Mouse (Mus musculus) olfactory bulb, adult 2 months (tissue): ENCODE measurements at regions not wholly inside any gene's neighbourhood (a gene's known extent, or its start where the extent isn't known, plus 50 kb on each side); places are given as distances from the start of the nearest gene placed in this dataset.

Experiments
- H3K27ac ChIP-seq: fragments of 200-500 bp; 2 replicates; pipeline ENCODE4 v1.5.1; 2012; ENCODE audit warnings: low read depth, low read length; ENCODE audit not compliant: insufficient read depth
- H3K4me1 ChIP-seq: fragments of 200-500 bp; 2 replicates; pipeline ENCODE4 v1.6.1; 2012; ENCODE audit warnings: low read length; ENCODE audit not compliant: control insufficient read depth, insufficient read depth
- H3K4me3 ChIP-seq: fragments of 200-500 bp; 2 replicates; pipeline ENCODE4 v1.5.1; 2012; ENCODE audit warnings: mild to moderate bottlenecking, low read depth, low read length, moderate library complexity; ENCODE audit not compliant: insufficient read depth
- CTCF ChIP-seq: fragments of 200-500 bp; IDR thresholded peaks from 2 replicates; pipeline ENCODE4 v1.5.1; 2012; ENCODE audit warnings: low read depth, mild to moderate bottlenecking, low read length, moderate library complexity; ENCODE audit not compliant: insufficient read depth
- POLR2A ChIP-seq: fragments of 200-500 bp; IDR thresholded peaks from 2 replicates; pipeline ENCODE4 v1.6.1; 2012; ENCODE audit warnings: mild to moderate bottlenecking, low read depth, low read length, moderate library complexity; ENCODE audit not compliant: insufficient read depth
- WGBS: fragments of 180-500 bp; shearing (Covaris S2); methylation state at CpG from one replicate; pipeline ENCODE4 v1.1.7; 2018; 5-methylcytosine and 5-hydroxymethylcytosine counted together

GRCm38 (mm10) chr9:61781469-61781868, 132.9 kb downstream of the Rplp1 start:
- H3K27ac ChIP-seq: no peak overlapping the region
- TF ChIP-seq POLR2A: no peak
- no peak for TF ChIP-seq CTCF
- 93% methylated on average over 8 of the region's 8 CpGs for WGBS

GRCm38 (mm10) chr9:61780186-61780939, 134.0 kb downstream of the Rplp1 start:
- WGBS: 92% methylated on average over 9 of the region's 9 CpGs
- TF ChIP-seq CTCF (no peak), POLR2A (no peak)
- no peaks in the 10 kb centered on the region for H3K4me1 ChIP-seq
- H3K27ac ChIP-seq: no peak overlapping the region
- H3K4me3 ChIP-seq: no peak overlapping the region

More at GRCm38 (mm10) chr9:61781469-61781868, 132.9 kb downstream of the Rplp1 start:
- no peak overlapping the region for H3K4me3 ChIP-seq
- no peaks in the 10 kb centered on the region for H3K4me1 ChIP-seq

- TF ChIP-seq CTCF: no peak
- no peak for TF ChIP-seq POLR2A
- no peak overlapping the region for H3K4me3 ChIP-seq
- H3K4me1 ChIP-seq: no peaks in the 10 kb centered on the region
- no peak overlapping the region for H3K27ac ChIP-seq
These were observed 135.2 kb downstream of the Rplp1 start for GRCm38 (mm10) chr9:61779165-61779564.

- Histone ChIP-seq H3K4me3 (no peak overlapping the region), H3K27ac (no peak overlapping the region), H3K4me1 (no peaks in the 10 kb centered on the region)
- 95% methylated on average over 2 of the region's 2 CpGs for WGBS
- no peak for TF ChIP-seq CTCF
- TF ChIP-seq POLR2A: no peak
These were observed 137.9 kb downstream of the Rplp1 start for GRCm38 (mm10) chr9:61776446-61776845.

- H3K4me3 ChIP-seq: no peak overlapping the region
- 92% methylated on average over 17 of the region's 17 CpGs for WGBS
- H3K27ac ChIP-seq: no peak overlapping the region
- TF ChIP-seq CTCF (no peak), POLR2A (no peak)
- peaks cover 2% of the 10 kb centered on the region for H3K4me1 ChIP-seq
These were observed 144.0 kb downstream of the Rplp1 start for GRCm38 (mm10) chr9:61770207-61770955.

- Histone ChIP-seq H3K27ac (no peak overlapping the region), H3K4me1 (peaks cover 6% of the 10 kb centered on the region), H3K4me3 (no peak overlapping the region)
- TF ChIP-seq POLR2A: no peak
- no peak for TF ChIP-seq CTCF
- WGBS: 69% methylated on average over 6 of the region's 6 CpGs
These were observed 148.2 kb downstream of the Rplp1 start for GRCm38 (mm10) chr9:61766187-61766586.

- 45% methylated on average over 5 of the region's 5 CpGs for WGBS
- no peak for TF ChIP-seq POLR2A
- TF ChIP-seq CTCF: no peak
- Histone ChIP-seq H3K4me3 (no peak overlapping the region), H3K4me1 (peaks cover 6% of the 10 kb centered on the region), H3K27ac (no peak overlapping the region)
These were observed 149.0 kb downstream of the Rplp1 start for GRCm38 (mm10) chr9:61765366-61765765.

GRCm38 (mm10) chr9:61757806-61758205, 156.5 kb downstream of the Rplp1 start:
- TF ChIP-seq POLR2A (no peak), CTCF (no peak)
- WGBS: 94% methylated on average over 3 of the region's 3 CpGs
- peaks cover 37% of the 10 kb centered on the region for H3K4me1 ChIP-seq
- H3K4me3 ChIP-seq: no peak overlapping the region
- no peak overlapping the region for H3K27ac ChIP-seq

- peaks cover 37% of the 10 kb centered on the region for H3K4me1 ChIP-seq
- TF ChIP-seq POLR2A (no peak), CTCF (no peak)
- WGBS: 18% methylated on average over 24 of the region's 24 CpGs
These were observed 157.5 kb downstream of the Rplp1 start for GRCm38 (mm10) chr9:61756801-61757342.

More at GRCm38 (mm10) chr9:61756801-61757342, 157.5 kb downstream of the Rplp1 start:
- H3K27ac ChIP-seq: peak overlapping the region; percentile 67
- H3K4me3 ChIP-seq: no peak overlapping the region
